Mouse (Mus musculus) C2C12 (cell line): ENCODE measurements around the gene Dnaic1. TPM values are rescaled to one million over a fixed set of nuclear protein-coding genes. Genes with fewer than 3 reads are reported as not detected.

Experiments used
- H3K27me3 ChIP-seq: one replicate; pipeline ENCODE4 v1.6.1; 2011; ENCODE audit not compliant: control insufficient read depth, insufficient read depth, insufficient read length
- H3K36me3 ChIP-seq: one replicate; pipeline ENCODE4 v1.6.1; 2011; ENCODE audit not compliant: control insufficient read depth, insufficient read depth
- H3K4me3 ChIP-seq: one replicate; pipeline ENCODE4 v1.5.1; 2011; ENCODE audit warnings: mild to moderate bottlenecking, control low read depth; ENCODE audit not compliant: poor library complexity, insufficient read depth, severe bottlenecking
- H3K79me2 ChIP-seq: one replicate; pipeline ENCODE4 v1.6.1; 2011; ENCODE audit not compliant: control insufficient read depth, insufficient read depth
- H3K79me3 ChIP-seq: one replicate; pipeline ENCODE4 v1.6.1; 2011; ENCODE audit warnings: low read depth, control low read depth
- H3ac ChIP-seq: one replicate; pipeline ENCODE3; 2011; ENCODE audit warnings: low read depth; ENCODE audit not compliant: control insufficient read depth, insufficient read length
- CEBPB ChIP-seq: IDR thresholded peaks from one replicate; pipeline ENCODE4 v1.6.1; 2011; ENCODE audit warnings: low read depth, mild to moderate bottlenecking, control low read depth, moderate library complexity
- CTCF ChIP-seq: IDR thresholded peaks from one replicate; pipeline ENCODE4 v1.5.1; 2011; ENCODE audit not compliant: control insufficient read depth, insufficient read depth, insufficient read length
- FOSL1 ChIP-seq: IDR thresholded peaks from one replicate; pipeline ENCODE4 v1.8.0; 2011; ENCODE audit warnings: mild to moderate bottlenecking, low read length; ENCODE audit not compliant: poor library complexity, insufficient read depth, severe bottlenecking
- MAX ChIP-seq: IDR thresholded peaks from one replicate; pipeline ENCODE4 v1.6.1; 2011; ENCODE audit warnings: mild to moderate bottlenecking, control low read depth
- MYOD1 ChIP-seq: IDR thresholded peaks from one replicate; pipeline ENCODE4 v1.6.1; 2011; ENCODE audit warnings: low read depth; ENCODE audit not compliant: control insufficient read depth, insufficient read length
- MYOG ChIP-seq: IDR thresholded peaks from one replicate; pipeline ENCODE4 v1.6.1; 2011; ENCODE audit not compliant: control insufficient read depth, insufficient read length; ENCODE audit errors: extremely low read depth
- USF1 ChIP-seq: IDR thresholded peaks from one replicate; pipeline ENCODE4 v1.6.1; 2011; ENCODE audit warnings: low read depth, mild to moderate bottlenecking, control low read depth, moderate library complexity
- polyA plus RNA-seq: library from polyadenylated mRNA; unstranded; fragments of >200 nt; fragmentation: generic; extraction: Trizol; gene quantifications from one replicate; pipeline ENCODE4 v1.2.1, GENCODE M21; 2012; ENCODE audit warnings: missing spikeins

Gene Dnaic1
- polyA plus RNA-seq, 1 experiment, result not detected

- no peaks in the 10 kb centered on the region for H3K79me2 ChIP-seq
- no peak overlapping the region for H3ac ChIP-seq
- H3K4me3 ChIP-seq, result no peak overlapping the region
- H3K36me3 ChIP-seq, result no peaks in the 10 kb centered on the region
- no peak for TF ChIP-seq USF1
- no peak for TF ChIP-seq CTCF
- TF ChIP-seq CEBPB, result no peak
- no peak for TF ChIP-seq FOSL1
- no peak for TF ChIP-seq MYOD1
- TF ChIP-seq MAX, result no peak
- TF ChIP-seq MYOG, result no peak
- no peaks in the 10 kb centered on the region for H3K79me3 ChIP-seq
- H3K27me3 ChIP-seq, result peaks cover 40% of the 10 kb centered on the region
Observed at GRCm38 (mm10) chr4:41633001-41633400, 63.4 kb downstream of the Dnaic1 start.

GRCm38 (mm10) chr4:41634631-41635030, 65.1 kb downstream of the Dnaic1 start:
- Histone ChIP-seq H3K27me3 (peaks cover 30% of the 10 kb centered on the region), H3K79me3 (no peaks in the 10 kb centered on the region), H3K79me2 (no peaks in the 10 kb centered on the region), H3K4me3 (no peak overlapping the region), H3K36me3 (no peaks in the 10 kb centered on the region), H3ac (no peak overlapping the region)
- TF ChIP-seq CTCF (no peak), MYOG (no peak), MYOD1 (no peak), MAX (no peak), CEBPB (no peak), USF1 (no peak), FOSL1 (no peak)

- H3K79me2 ChIP-seq, result no peaks in the 10 kb centered on the region
- H3K27me3 ChIP-seq, result peaks cover 24% of the 10 kb centered on the region
- no peaks in the 10 kb centered on the region for H3K79me3 ChIP-seq
Observed at GRCm38 (mm10) chr4:41635224-41635623, 65.6 kb downstream of the Dnaic1 start.

GRCm38 (mm10) chr4:41635906-41636305, 66.3 kb downstream of the Dnaic1 start:
- Histone ChIP-seq H3K27me3 (peaks cover 22% of the 10 kb centered on the region), H3K79me2 (no peaks in the 10 kb centered on the region)
- TF ChIP-seq CTCF (no peak), FOSL1 (no peak), CEBPB (no peak), MAX (no peak)

More at GRCm38 (mm10) chr4:41635224-41635623, 65.6 kb downstream of the Dnaic1 start:
- Histone ChIP-seq H3ac (no peak overlapping the region), H3K4me3 (no peak overlapping the region), H3K36me3 (no peaks in the 10 kb centered on the region)
- TF ChIP-seq MAX (no peak), MYOD1 (no peak), CEBPB (no peak), MYOG (no peak)

GRCm38 (mm10) chr4:41636366-41636765, 66.8 kb downstream of the Dnaic1 start:
- Histone ChIP-seq H3ac (no peak overlapping the region), H3K79me2 (no peaks in the 10 kb centered on the region), H3K27me3 (peaks cover 18% of the 10 kb centered on the region), H3K79me3 (no peaks in the 10 kb centered on the region), H3K36me3 (no peaks in the 10 kb centered on the region), H3K4me3 (no peak overlapping the region)
- TF ChIP-seq FOSL1 (no peak), MYOG (no peak), MAX (no peak), CTCF (no peak), MYOD1 (no peak), USF1 (no peak), CEBPB (no peak)

More at GRCm38 (mm10) chr4:41635906-41636305, 66.3 kb downstream of the Dnaic1 start:
- no peak overlapping the region for H3K4me3 ChIP-seq
- H3ac ChIP-seq, result no peak overlapping the region
- no peaks in the 10 kb centered on the region for H3K36me3 ChIP-seq
- no peaks in the 10 kb centered on the region for H3K79me3 ChIP-seq

GRCm38 (mm10) chr4:41636882-41637635, 67.5 kb downstream of the Dnaic1 start:
- Histone ChIP-seq H3K79me2 (no peaks in the 10 kb centered on the region), H3K36me3 (no peaks in the 10 kb centered on the region), H3K27me3 (peaks cover 11% of the 10 kb centered on the region), H3K79me3 (no peaks in the 10 kb centered on the region), H3K4me3 (no peak overlapping the region), H3ac (no peak overlapping the region)
- no peak for TF ChIP-seq MAX
- no peak for TF ChIP-seq MYOD1
- no peak for TF ChIP-seq CEBPB
- TF ChIP-seq CTCF, result no peak
- no peak for TF ChIP-seq FOSL1
- no peak for TF ChIP-seq USF1
